Mouse (Mus musculus) E14TG2a.4 (cell line): Measurements from ENCODE around the gene Dcaf17.

ENCODE experiments used
- CTCF ChIP-seq: conservative IDR thresholded peaks from 2 replicates; pipeline ENCODE4 v1.5.1; 2014; ENCODE audit warnings: low read length
- NANOG ChIP-seq: IDR thresholded peaks from 2 replicates; pipeline ENCODE4 v1.6.1; 2014; ENCODE audit warnings: borderline replicate concordance, low read length, mixed read lengths
- POU5F1 ChIP-seq: IDR thresholded peaks from 2 replicates; pipeline ENCODE4 v1.6.1; 2014; ENCODE audit warnings: low read length, borderline replicate concordance

- TF ChIP-seq POU5F1 (no peak), CTCF (no peak), NANOG (no peak)
Observed at GRCm38 (mm10) chr2:71023986-71024385, 31.1 kb upstream of the Dcaf17 start.
